13 mouse cellular contexts compared by ENCODE assay signal in the genomic region with DNA sequence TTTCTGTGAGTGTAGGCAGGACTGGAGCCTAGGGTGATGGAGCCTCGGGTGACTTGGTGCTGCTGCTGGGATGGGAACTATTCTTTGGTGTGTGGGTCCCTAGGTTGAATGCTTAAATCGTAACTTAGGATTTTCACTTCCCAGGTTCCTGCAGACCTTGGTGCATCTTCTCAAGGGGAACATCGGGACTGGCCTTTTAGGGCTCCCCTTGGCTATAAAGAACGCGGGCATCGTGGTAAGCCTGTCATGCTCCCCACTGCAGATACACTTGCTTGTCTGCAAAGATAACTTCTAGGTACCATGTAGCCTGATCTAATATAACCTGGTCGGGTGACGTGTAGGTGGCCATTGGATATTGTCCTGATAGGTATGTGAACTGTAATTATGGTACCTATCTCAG.
"Had no signal": no experiment of that assay in that cellular context is flagged by ENCODE, and none has a peak within 500 bp of the region (broad histone marks: within the 10 kb centered on the region; RNA-seq: fewer than 3 reads in every experiment).

No protein-coding gene starts in this region.

- H3K4me1 ChIP-seq: liver, embryonic 13.5 days had no signal

- H3K9ac ChIP-seq: liver, embryonic 13.5 days; midbrain, embryonic 12.5 days; neural tube, embryonic 13.5 days had no signal

- H3K9me3 ChIP-seq: liver, embryonic 13.5 days; midbrain, embryonic 12.5 days; neural tube, embryonic 13.5 days had no signal

- DNase-seq: kidney, adult 9 months; kidney, postnatal 14 days; kidney, postnatal 4 days; left cerebral cortex, postnatal 4 days; liver, embryonic 13.5 days; lung, adult 2 months; lung, postnatal 14 days; lung, postnatal 4 days; thymus, adult 18-20 months; thymus, postnatal 36 days had no signal

- H3K27ac ChIP-seq: liver, embryonic 13.5 days; midbrain, embryonic 12.5 days had no signal

- H3K4me3 ChIP-seq: liver, embryonic 13.5 days; midbrain, embryonic 12.5 days; myocyte; neural tube, embryonic 13.5 days had no signal

- H3K4me2 ChIP-seq: liver, embryonic 13.5 days; midbrain, embryonic 12.5 days; neural tube, embryonic 13.5 days had no signal

- H3K27me3 ChIP-seq: liver, embryonic 13.5 days; midbrain, embryonic 12.5 days; neural tube, embryonic 13.5 days had no signal

- H3K36me3 ChIP-seq: liver, embryonic 13.5 days had no signal
